Mouse (Mus musculus): ENCODE data around the gene Nppc. TPM values are rescaled to one million over a fixed set of nuclear protein-coding genes. Genes with fewer than 3 reads are reported as not detected.

Nppc gene
- polyA plus RNA-seq, 1 experiment from 2014 or later: 4.2 TPM

GRCm38 (mm10) chr1:86674385-86674784 lies 4.0 kb upstream of the Nppc start:
- WGBS: 73% methylated on average over 9 of the region's 9 CpGs
- ATAC-seq: no peak
- no peaks in the 10 kb centered on the region for H3K36me3 ChIP-seq (ENCODE audit: control insufficient read depth, insufficient read depth, low read length)
- H3K4me2 ChIP-seq (ENCODE audit: low read length): no peak overlapping the region
- no peak overlapping the region for H3K9ac ChIP-seq (ENCODE audit: low read depth, low read length)
- H3K4me3 ChIP-seq (ENCODE audit: low read depth, low read length): no peak overlapping the region
- peaks cover 5% of the 10 kb centered on the region for H3K27me3 ChIP-seq (ENCODE audit: control insufficient read depth, insufficient read depth, low read depth, low read length)
- H3K9me3 ChIP-seq (replicated peaks; ENCODE audit: control insufficient read depth, low read length, poor library complexity, severe bottlenecking): no peaks in the 10 kb centered on the region
- peaks cover 5% of the 10 kb centered on the region; the same call in 1 of the 2 replicates for H3K4me1 ChIP-seq (ENCODE audit: control insufficient read depth, insufficient read depth, low read length)
- no peak overlapping the region for H3K27ac ChIP-seq (ENCODE audit: low read length)

- peaks cover 13% of the 10 kb centered on the region for H3K27me3 ChIP-seq (ENCODE audit: control insufficient read depth, insufficient read depth, low read depth, low read length)
- H3K9me3 ChIP-seq (replicated peaks; ENCODE audit: control insufficient read depth, low read length, poor library complexity, severe bottlenecking): no peaks in the 10 kb centered on the region
- H3K9ac ChIP-seq (ENCODE audit: low read depth, low read length): peak overlapping the region; percentile 71
- peaks cover 5% of the 10 kb centered on the region; the same call in 1 of the 2 replicates for H3K4me1 ChIP-seq (ENCODE audit: control insufficient read depth, insufficient read depth, low read length)
- H3K4me2 ChIP-seq (ENCODE audit: low read length): peak overlapping the region; percentile 98
- ATAC-seq: peak; percentile 75
- peak overlapping the region; percentile 65 for H3K4me3 ChIP-seq (ENCODE audit: low read depth, low read length)
- H3K36me3 ChIP-seq (ENCODE audit: control insufficient read depth, insufficient read depth, low read length): no peaks in the 10 kb centered on the region
- WGBS: under 1% methylated on average over 44 of the region's 44 CpGs
- H3K27ac ChIP-seq (ENCODE audit: low read length): peak overlapping the region; percentile 19; the same call in 1 of the 2 replicates
Measured at GRCm38 (mm10) chr1:86669552-86670273, 658 bp downstream of the Nppc start.

- no peak overlapping the region for H3K4me3 ChIP-seq (ENCODE audit: low read depth, low read length)
- no peak overlapping the region for H3K4me2 ChIP-seq (ENCODE audit: low read length)
- H3K9ac ChIP-seq (ENCODE audit: low read depth, low read length): no peak overlapping the region
- no peak for ATAC-seq
- H3K27me3 ChIP-seq (ENCODE audit: control insufficient read depth, insufficient read depth, low read depth, low read length): peaks cover 8% of the 10 kb centered on the region
- H3K36me3 ChIP-seq (ENCODE audit: control insufficient read depth, insufficient read depth, low read length): no peaks in the 10 kb centered on the region
- H3K9me3 ChIP-seq (replicated peaks; ENCODE audit: control insufficient read depth, low read length, poor library complexity, severe bottlenecking): no peaks in the 10 kb centered on the region
- no peak overlapping the region for H3K27ac ChIP-seq (ENCODE audit: low read length)
- 87% methylated on average over 2 of the region's 2 CpGs for WGBS
- peaks cover 2% of the 10 kb centered on the region; the same call in 1 of the 2 replicates for H3K4me1 ChIP-seq (ENCODE audit: control insufficient read depth, insufficient read depth, low read length)
Measured at GRCm38 (mm10) chr1:86665091-86665490, 5.3 kb downstream of the Nppc start.

- Histone ChIP-seq H3K9me3 (replicated peaks; ENCODE audit: control insufficient read depth, low read length, poor library complexity, severe bottlenecking) (no peaks in the 10 kb centered on the region), H3K36me3 (ENCODE audit: control insufficient read depth, insufficient read depth, low read length) (no peaks in the 10 kb centered on the region), H3K27me3 (ENCODE audit: control insufficient read depth, insufficient read depth, low read depth, low read length) (no peaks in the 10 kb centered on the region), H3K27ac (ENCODE audit: low read length) (no peak overlapping the region), H3K4me3 (ENCODE audit: low read depth, low read length) (no peak overlapping the region), H3K4me2 (ENCODE audit: low read length) (no peak overlapping the region), H3K4me1 (ENCODE audit: control insufficient read depth, insufficient read depth, low read length) (no peaks in the 10 kb centered on the region), H3K9ac (ENCODE audit: low read depth, low read length) (no peak overlapping the region)
- 80% methylated on average over 5 of the region's 5 CpGs for WGBS
- ATAC-seq: no peak
Measured at GRCm38 (mm10) chr1:86657071-86657470, 13.3 kb downstream of the Nppc start.

- H3K4me1 ChIP-seq (ENCODE audit: control insufficient read depth, insufficient read depth, low read length): no peaks in the 10 kb centered on the region
- no peak overlapping the region for H3K4me2 ChIP-seq (ENCODE audit: low read length)
- no peaks in the 10 kb centered on the region for H3K36me3 ChIP-seq (ENCODE audit: control insufficient read depth, insufficient read depth, low read length)
- no peaks in the 10 kb centered on the region for H3K27me3 ChIP-seq (ENCODE audit: control insufficient read depth, insufficient read depth, low read depth, low read length)
- WGBS: 57% methylated on average over 4 of the region's 4 CpGs
- no peak overlapping the region for H3K4me3 ChIP-seq (ENCODE audit: low read depth, low read length)
- no peak for ATAC-seq
- no peak overlapping the region for H3K9ac ChIP-seq (ENCODE audit: low read depth, low read length)
- H3K9me3 ChIP-seq (replicated peaks; ENCODE audit: control insufficient read depth, low read length, poor library complexity, severe bottlenecking): no peaks in the 10 kb centered on the region
- H3K27ac ChIP-seq (ENCODE audit: low read length): no peak overlapping the region
Measured at GRCm38 (mm10) chr1:86652675-86653074, 17.7 kb downstream of the Nppc start.

GRCm38 (mm10) chr1:86650272-86650671 lies 20.1 kb downstream of the Nppc start:
- Histone ChIP-seq H3K27ac (ENCODE audit: low read length) (no peak overlapping the region), H3K4me1 (ENCODE audit: control insufficient read depth, insufficient read depth, low read length) (no peaks in the 10 kb centered on the region), H3K27me3 (ENCODE audit: control insufficient read depth, insufficient read depth, low read depth, low read length) (no peaks in the 10 kb centered on the region), H3K4me3 (ENCODE audit: low read depth, low read length) (no peak overlapping the region), H3K36me3 (ENCODE audit: control insufficient read depth, insufficient read depth, low read length) (no peaks in the 10 kb centered on the region), H3K4me2 (ENCODE audit: low read length) (no peak overlapping the region), H3K9ac (ENCODE audit: low read depth, low read length) (no peak overlapping the region), H3K9me3 (replicated peaks; ENCODE audit: control insufficient read depth, low read length, poor library complexity, severe bottlenecking) (no peaks in the 10 kb centered on the region)
- 20% methylated on average over 6 of the region's 6 CpGs for WGBS
- peak; percentile 14; the same call in 1 of the 2 replicates for ATAC-seq

- no peaks in the 10 kb centered on the region for H3K9me3 ChIP-seq (replicated peaks; ENCODE audit: control insufficient read depth, low read length, poor library complexity, severe bottlenecking)
- H3K27me3 ChIP-seq (ENCODE audit: control insufficient read depth, insufficient read depth, low read depth, low read length): no peaks in the 10 kb centered on the region
- no peak overlapping the region for H3K4me3 ChIP-seq (ENCODE audit: low read depth, low read length)
- H3K4me2 ChIP-seq (ENCODE audit: low read length): no peak overlapping the region
- H3K36me3 ChIP-seq (ENCODE audit: control insufficient read depth, insufficient read depth, low read length): no peaks in the 10 kb centered on the region
- no peak overlapping the region for H3K9ac ChIP-seq (ENCODE audit: low read depth, low read length)
- H3K27ac ChIP-seq (ENCODE audit: low read length): no peak overlapping the region
- no peak for ATAC-seq
- 64% methylated on average over 2 of the region's 2 CpGs for WGBS
- no peaks in the 10 kb centered on the region for H3K4me1 ChIP-seq (ENCODE audit: control insufficient read depth, insufficient read depth, low read length)
Measured at GRCm38 (mm10) chr1:86647517-86647916, 22.9 kb downstream of the Nppc start.

- Histone ChIP-seq H3K27me3 (ENCODE audit: control insufficient read depth, insufficient read depth, low read depth, low read length) (no peaks in the 10 kb centered on the region), H3K27ac (ENCODE audit: low read length) (no peak overlapping the region), H3K4me3 (ENCODE audit: low read depth, low read length) (no peak overlapping the region), H3K36me3 (ENCODE audit: control insufficient read depth, insufficient read depth, low read length) (no peaks in the 10 kb centered on the region), H3K9me3 (replicated peaks; ENCODE audit: control insufficient read depth, low read length, poor library complexity, severe bottlenecking) (no peaks in the 10 kb centered on the region), H3K4me2 (ENCODE audit: low read length) (no peak overlapping the region), H3K4me1 (ENCODE audit: control insufficient read depth, insufficient read depth, low read length) (no peaks in the 10 kb centered on the region), H3K9ac (ENCODE audit: low read depth, low read length) (no peak overlapping the region)
- 78% methylated on average over 13 of the region's 13 CpGs for WGBS
- ATAC-seq: no peak
Measured at GRCm38 (mm10) chr1:86643101-86643809, 27.1 kb downstream of the Nppc start.

GRCm38 (mm10) chr1:86634751-86635359 lies 35.5 kb downstream of the Nppc start:
- H3K9me3 ChIP-seq (replicated peaks; ENCODE audit: control insufficient read depth, low read length, poor library complexity, severe bottlenecking): no peaks in the 10 kb centered on the region
- H3K27ac ChIP-seq (ENCODE audit: low read length): no peak overlapping the region
- peak overlapping the region; percentile 39 for H3K4me2 ChIP-seq (ENCODE audit: low read length)
- peak; percentile 94 for ATAC-seq
- no peaks in the 10 kb centered on the region for H3K27me3 ChIP-seq (ENCODE audit: control insufficient read depth, insufficient read depth, low read depth, low read length)
- peaks cover 8% of the 10 kb centered on the region; the same call in 1 of the 2 replicates for H3K4me1 ChIP-seq (ENCODE audit: control insufficient read depth, insufficient read depth, low read length)
- no peak overlapping the region for H3K9ac ChIP-seq (ENCODE audit: low read depth, low read length)
- no peaks in the 10 kb centered on the region for H3K36me3 ChIP-seq (ENCODE audit: control insufficient read depth, insufficient read depth, low read length)
- WGBS: 47% methylated on average over 6 of the region's 6 CpGs
- H3K4me3 ChIP-seq (ENCODE audit: low read depth, low read length): peak overlapping the region; percentile 11; the same call in 1 of the 2 replicates

Measured in midbrain, embryonic 16.5 days (tissue).